Mouse (Mus musculus) midbrain, embryonic 11.5 days (tissue): Measurements from ENCODE around the gene Sclt1. TPM values are rescaled to one million over a fixed set of nuclear protein-coding genes. Genes with fewer than 3 reads are reported as not detected.

Source experiments
- ATAC-seq: fragments of 200-750 bp; cut with Nextera tagmentation; 2 replicates; pipeline ENCODE4 v1.8.0; 2017; ENCODE audit warnings: moderate TSS enrichment, moderate library complexity; ENCODE audit not compliant: low FRiP score
- DNase-seq: peaks from one replicate; pipeline ENCODE4 v3.0.0; 2015; ENCODE audit warnings: low spot score; ENCODE audit errors: missing footprints
- H3K27ac ChIP-seq: fragments of 300-500 bp; sonication (generic); 2 replicates; pipeline ENCODE4 v1.5.1; 2014; ENCODE audit warnings: low read depth, low read length
- H3K27me3 ChIP-seq: fragments of 300-500 bp; sonication (generic); 2 replicates; pipeline ENCODE4 v1.6.1; 2014; ENCODE audit warnings: mild to moderate bottlenecking, low read length, moderate library complexity, mixed read lengths; ENCODE audit not compliant: control insufficient read depth, insufficient read depth
- H3K36me3 ChIP-seq: fragments of 300-500 bp; sonication (generic); 2 replicates; pipeline ENCODE4 v1.6.1; 2014; ENCODE audit warnings: mild to moderate bottlenecking, low read length, moderate library complexity, mixed read lengths; ENCODE audit not compliant: control insufficient read depth, insufficient read depth
- H3K4me1 ChIP-seq: fragments of 300-500 bp; sonication (generic); 2 replicates; pipeline ENCODE4 v1.6.1; 2014; ENCODE audit warnings: low read length; ENCODE audit not compliant: control insufficient read depth, insufficient read depth
- H3K4me2 ChIP-seq: fragments of 300-500 bp; sonication (generic); 2 replicates; pipeline ENCODE4 v1.6.1; 2014; ENCODE audit warnings: mild to moderate bottlenecking, moderate library complexity
- H3K4me3 ChIP-seq: fragments of 300-500 bp; sonication (generic); 2 replicates; pipeline ENCODE4 v1.5.1; 2014; ENCODE audit warnings: low read depth, low read length
- H3K9ac ChIP-seq: fragments of 300-500 bp; sonication (generic); 2 replicates; pipeline ENCODE4 v1.6.1; 2014; ENCODE audit warnings: low read length
- H3K9me3 ChIP-seq: fragments of 300-500 bp; sonication (generic); 2 replicates; pipeline ENCODE4 v1.6.1; 2016; ENCODE audit warnings: low read length; ENCODE audit not compliant: control insufficient read depth
- WGBS: fragments of 180-500 bp; shearing (Covaris S2); extraction: QIAGEN DNeasy Blood & Tissue Kit; methylation state at CpG from one replicate; pipeline ENCODE4 v1.1.7; 2014; 5-methylcytosine and 5-hydroxymethylcytosine counted together
- polyA plus RNA-seq: library from polyadenylated mRNA; unstranded; fragments of >200 nt; fragmentation: Nextera tagmentation; extraction: Ambion mirVana; gene quantifications from 2 replicates; pipeline ENCODE4 v1.2.1, GENCODE M21; 2014

Gene Sclt1
- polyA plus RNA-seq, 1 experiment from 2014 or later = 23.8 TPM

GRCm38 (mm10) chr3:41613706-41614105 lies 128.6 kb downstream of the Sclt1 start:
- DNase-seq = no peak
- Histone ChIP-seq H3K36me3 (peaks cover 11% of the 10 kb centered on the region), H3K9ac (no peak overlapping the region), H3K4me2 (no peak overlapping the region), H3K27ac (no peak overlapping the region), H3K4me1 (no peaks in the 10 kb centered on the region), H3K27me3 (no peaks in the 10 kb centered on the region), H3K4me3 (no peak overlapping the region), H3K9me3 (no peaks in the 10 kb centered on the region)
- 93% methylated on average over 9 of the region's 9 CpGs for WGBS
- ATAC-seq = no peak

- H3K9ac ChIP-seq = no peak overlapping the region
- H3K27ac ChIP-seq = no peak overlapping the region
- 91% methylated on average over 3 of the region's 3 CpGs for WGBS
- H3K9me3 ChIP-seq = no peaks in the 10 kb centered on the region
- H3K4me2 ChIP-seq = no peak overlapping the region
- H3K4me3 ChIP-seq = no peak overlapping the region
- peak; percentile 79 for DNase-seq
- ATAC-seq = no peak
- H3K27me3 ChIP-seq = no peaks in the 10 kb centered on the region
- peaks cover 11% of the 10 kb centered on the region for H3K36me3 ChIP-seq
- H3K4me1 ChIP-seq = no peaks in the 10 kb centered on the region
Observed at GRCm38 (mm10) chr3:41612211-41612610, 130.1 kb downstream of the Sclt1 start.

- Histone ChIP-seq H3K27ac (no peak overlapping the region), H3K36me3 (peaks cover 13% of the 10 kb centered on the region), H3K4me1 (no peaks in the 10 kb centered on the region), H3K4me3 (no peak overlapping the region), H3K4me2 (no peak overlapping the region), H3K27me3 (no peaks in the 10 kb centered on the region), H3K9ac (no peak overlapping the region), H3K9me3 (no peaks in the 10 kb centered on the region)
- 92% methylated on average over 5 of the region's 5 CpGs for WGBS
- ATAC-seq = no peak
- peak; percentile 51 for DNase-seq
Observed at GRCm38 (mm10) chr3:41609071-41609470, 133.2 kb downstream of the Sclt1 start.

GRCm38 (mm10) chr3:41607467-41607866 lies 134.8 kb downstream of the Sclt1 start:
- H3K4me1 ChIP-seq = peaks cover 9% of the 10 kb centered on the region; the same call in 1 of the 2 replicates
- H3K9ac ChIP-seq = no peak overlapping the region

GRCm38 (mm10) chr3:41607050-41607449 lies 135.3 kb downstream of the Sclt1 start:
- H3K4me3 ChIP-seq = no peak overlapping the region
- no peaks in the 10 kb centered on the region for H3K27me3 ChIP-seq
- ATAC-seq (no peak), DNase-seq (no peak)
- 91% methylated on average over 9 of the region's 9 CpGs for WGBS
- H3K4me1 ChIP-seq = peaks cover 9% of the 10 kb centered on the region; the same call in 1 of the 2 replicates
- H3K36me3 ChIP-seq = peaks cover 9% of the 10 kb centered on the region
- H3K27ac ChIP-seq = no peak overlapping the region
- no peaks in the 10 kb centered on the region for H3K9me3 ChIP-seq
- no peak overlapping the region for H3K9ac ChIP-seq
- no peak overlapping the region for H3K4me2 ChIP-seq

More at GRCm38 (mm10) chr3:41607467-41607866, 134.8 kb downstream of the Sclt1 start:
- Histone ChIP-seq H3K4me3 (no peak overlapping the region), H3K27ac (no peak overlapping the region), H3K36me3 (peaks cover 9% of the 10 kb centered on the region), H3K27me3 (no peaks in the 10 kb centered on the region), H3K9me3 (no peaks in the 10 kb centered on the region), H3K4me2 (no peak overlapping the region)
- 92% methylated on average over 8 of the region's 8 CpGs for WGBS
- peak; percentile 79 for DNase-seq
- no peak for ATAC-seq

- WGBS = 92% methylated on average over 4 of the region's 4 CpGs
- Histone ChIP-seq H3K4me2 (no peak overlapping the region), H3K36me3 (peaks cover 9% of the 10 kb centered on the region), H3K4me1 (peaks cover 9% of the 10 kb centered on the region; the same call in 1 of the 2 replicates), H3K27me3 (no peaks in the 10 kb centered on the region), H3K9me3 (no peaks in the 10 kb centered on the region), H3K4me3 (no peak overlapping the region), H3K9ac (no peak overlapping the region), H3K27ac (no peak overlapping the region)
- no peak for DNase-seq
- no peak for ATAC-seq
Observed at GRCm38 (mm10) chr3:41606330-41606664, 136.0 kb downstream of the Sclt1 start.

GRCm38 (mm10) chr3:41605601-41606329 lies 136.5 kb downstream of the Sclt1 start:
- H3K4me2 ChIP-seq = no peak overlapping the region
- WGBS = 93% methylated on average over 13 of the region's 13 CpGs
- peaks cover 9% of the 10 kb centered on the region; the same call in 1 of the 2 replicates for H3K4me1 ChIP-seq
- peak; percentile 59 for DNase-seq
- no peak overlapping the region for H3K4me3 ChIP-seq
- no peaks in the 10 kb centered on the region for H3K9me3 ChIP-seq
- H3K36me3 ChIP-seq = peaks cover 9% of the 10 kb centered on the region
- no peak overlapping the region for H3K27ac ChIP-seq
- no peaks in the 10 kb centered on the region for H3K27me3 ChIP-seq
- peak; percentile 47 for ATAC-seq
- no peak overlapping the region for H3K9ac ChIP-seq

- DNase-seq = peak; percentile 45
- Histone ChIP-seq H3K9ac (no peak overlapping the region), H3K27ac (no peak overlapping the region), H3K9me3 (no peaks in the 10 kb centered on the region), H3K36me3 (peaks cover 4% of the 10 kb centered on the region; the same call in 1 of the 2 replicates), H3K27me3 (no peaks in the 10 kb centered on the region), H3K4me2 (no peak overlapping the region), H3K4me1 (peaks cover 9% of the 10 kb centered on the region; the same call in 1 of the 2 replicates), H3K4me3 (no peak overlapping the region)
- ATAC-seq = no peak
- WGBS = 88% methylated on average over 12 of the region's 12 CpGs
Observed at GRCm38 (mm10) chr3:41604629-41605321, 137.5 kb downstream of the Sclt1 start.

GRCm38 (mm10) chr3:41603470-41604019 lies 138.8 kb downstream of the Sclt1 start:
- H3K27me3 ChIP-seq = no peaks in the 10 kb centered on the region
- no peaks in the 10 kb centered on the region for H3K9me3 ChIP-seq
- H3K27ac ChIP-seq = no peak overlapping the region; the same call in 1 of the 2 replicates
- peaks cover 9% of the 10 kb centered on the region; the same call in 1 of the 2 replicates for H3K4me1 ChIP-seq
- peaks cover 4% of the 10 kb centered on the region; the same call in 1 of the 2 replicates for H3K36me3 ChIP-seq
- H3K4me3 ChIP-seq = no peak overlapping the region
- no peak overlapping the region for H3K4me2 ChIP-seq
- WGBS = 28% methylated on average over 5 of the region's 5 CpGs
- no peak overlapping the region for H3K9ac ChIP-seq
- DNase-seq (peak; percentile 86), ATAC-seq (peak; percentile 47)
